Mouse (Mus musculus) hindbrain, embryonic 14.5 days (tissue): ENCODE measurements around the gene Shank2. TPM values are rescaled to one million over a fixed set of nuclear protein-coding genes. Genes with fewer than 3 reads are reported as not detected.
A peak's percentile ranks its signal among the peaks of the same experiment; 100 is the strongest.

Experiments
- ATAC-seq: fragments of 200-750 bp; cut with Nextera tagmentation; 2 replicates; pipeline ENCODE4 v1.8.0; 2017; ENCODE audit warnings: moderate number of reproducible peaks, mild to moderate bottlenecking, moderate TSS enrichment, moderate library complexity; ENCODE audit not compliant: low FRiP score
- DNase-seq: peaks from one replicate; pipeline ENCODE4 v3.0.0-alpha.2; 2015; ENCODE audit warnings: low spot score
- H3K27ac ChIP-seq: fragments of 300-500 bp; sonication (generic); 2 replicates; pipeline ENCODE4 v1.5.1; 2014; ENCODE audit warnings: mild to moderate bottlenecking, moderate library complexity
- H3K27me3 ChIP-seq: fragments of 300-500 bp; sonication (generic); 2 replicates; pipeline ENCODE4 v1.6.1; 2014; ENCODE audit warnings: mild to moderate bottlenecking, low read length, mixed read lengths; ENCODE audit not compliant: control insufficient read depth, insufficient read depth
- H3K36me3 ChIP-seq: fragments of 300-500 bp; sonication (generic); replicated peaks from 2 replicates; pipeline ENCODE4 v1.6.1; 2014; ENCODE audit not compliant: control insufficient read depth, insufficient read depth
- H3K4me1 ChIP-seq: fragments of 300-500 bp; sonication (generic); replicated peaks from 2 replicates; pipeline ENCODE4 v1.6.1; 2014; ENCODE audit warnings: antibody characterized with exemption, low read length, mixed read lengths; ENCODE audit not compliant: control insufficient read depth, insufficient read depth
- H3K4me2 ChIP-seq: fragments of 300-500 bp; sonication (generic); replicated peaks from 2 replicates; pipeline ENCODE4 v1.6.1; 2014; ENCODE audit warnings: mild to moderate bottlenecking, moderate library complexity
- H3K4me3 ChIP-seq: fragments of 300-500 bp; sonication (generic); replicated peaks from 2 replicates; pipeline ENCODE4 v1.5.1; 2014; ENCODE audit warnings: mild to moderate bottlenecking, low read length
- H3K9ac ChIP-seq: fragments of 300-500 bp; sonication (generic); 2 replicates; pipeline ENCODE4 v1.6.1; 2014
- H3K9me3 ChIP-seq: fragments of 300-500 bp; sonication (generic); 2 replicates; pipeline ENCODE4 v1.6.1; 2016; ENCODE audit warnings: low read length; ENCODE audit not compliant: control insufficient read depth
- WGBS: fragments of 180-500 bp; shearing (Covaris S2); extraction: QIAGEN DNeasy Blood & Tissue Kit; methylation state at CpG from one replicate; pipeline ENCODE4 v1.1.7; 2014; 5-methylcytosine and 5-hydroxymethylcytosine counted together
- polyA plus RNA-seq: library from polyadenylated mRNA; unstranded; fragments of >200 nt; fragmentation: Nextera tagmentation; extraction: Ambion mirVana; gene quantifications from 2 replicates; pipeline ENCODE4 v1.2.1, GENCODE M21; 2014

The Shank2 gene
- polyA plus RNA-seq, 1 experiment from 2014 or later, result 11.3 TPM

DNA sequence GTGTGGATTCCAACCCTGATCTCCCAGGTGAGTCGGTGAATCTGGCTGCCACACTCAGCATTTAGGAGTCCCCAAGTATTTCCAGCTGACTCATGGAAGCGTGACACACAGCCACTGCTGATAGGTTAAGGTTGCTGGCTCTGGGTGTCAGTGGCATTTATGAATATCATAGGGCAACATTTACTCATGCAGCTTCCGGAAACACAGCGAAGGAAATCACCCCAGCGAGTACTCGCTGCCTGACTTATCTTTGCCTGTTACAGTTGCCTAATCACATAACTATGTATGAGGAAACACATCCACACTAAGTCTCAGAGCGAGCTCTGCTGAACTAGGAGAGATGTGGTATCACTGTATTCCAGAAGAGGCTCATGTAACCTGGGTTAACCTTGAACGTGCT, 231.8 kb downstream of the Shank2 start:
- H3K9ac ChIP-seq, result no peak overlapping the region
- no peak overlapping the region for H3K27ac ChIP-seq
- 82% methylated on average over 8 of the region's 8 CpGs for WGBS
- ATAC-seq, result no peak
- no peak for DNase-seq
- H3K4me3 ChIP-seq, result no peak overlapping the region
- no peaks in the 10 kb centered on the region for H3K36me3 ChIP-seq
- no peaks in the 10 kb centered on the region for H3K9me3 ChIP-seq
- H3K4me2 ChIP-seq, result no peak overlapping the region
- H3K27me3 ChIP-seq, result no peaks in the 10 kb centered on the region
- peaks cover 19% of the 10 kb centered on the region for H3K4me1 ChIP-seq

DNA sequence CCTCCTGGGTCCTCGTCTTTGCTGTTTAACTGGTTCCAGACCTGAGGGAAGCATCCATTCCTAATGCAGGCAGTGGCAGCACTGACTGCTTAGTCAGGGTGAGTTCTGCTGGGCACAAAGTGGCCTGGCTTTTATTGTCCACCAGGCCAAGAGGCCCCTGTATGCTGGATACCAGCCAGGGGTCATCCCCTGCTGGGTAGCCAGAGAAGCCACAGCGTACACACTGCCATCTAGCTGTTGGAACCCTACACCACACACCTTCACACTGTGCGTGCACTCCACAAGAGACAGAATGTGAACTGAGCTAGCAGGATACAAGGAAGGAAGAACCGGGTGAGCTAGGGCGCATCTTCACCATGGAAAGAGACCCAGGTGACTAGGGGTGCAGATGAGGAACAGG, 233.1 kb downstream of the Shank2 start:
- 57% methylated on average over 5 of the region's 5 CpGs for WGBS
- Histone ChIP-seq H3K4me1 (peaks cover 32% of the 10 kb centered on the region), H3K4me3 (no peak overlapping the region), H3K9me3 (no peaks in the 10 kb centered on the region), H3K4me2 (no peak overlapping the region), H3K9ac (no peak overlapping the region), H3K36me3 (no peaks in the 10 kb centered on the region), H3K27ac (no peak overlapping the region), H3K27me3 (no peaks in the 10 kb centered on the region)
- DNase-seq (no peak), ATAC-seq (no peak)

DNA sequence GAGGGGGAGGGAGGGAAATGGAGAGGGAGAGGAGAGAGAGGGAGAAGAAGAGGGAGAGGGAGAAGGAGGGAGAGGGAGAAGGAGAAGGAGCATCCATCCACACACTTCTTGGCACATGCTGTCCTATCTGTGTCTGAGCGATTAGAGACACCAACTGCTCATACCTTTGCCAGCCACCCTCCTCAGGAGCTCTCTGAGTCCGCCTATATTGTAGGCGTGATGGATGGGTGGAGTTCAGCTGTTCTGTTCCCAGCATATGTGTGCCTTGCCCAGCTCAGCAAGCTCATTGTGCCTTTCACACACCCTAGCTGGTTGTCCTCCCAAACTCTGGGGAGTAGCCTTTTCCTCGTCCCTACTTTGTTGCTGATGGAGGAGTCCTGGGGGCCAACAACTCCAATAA, 233.8 kb downstream of the Shank2 start:
- no peak overlapping the region for H3K27ac ChIP-seq
- ATAC-seq (no peak), DNase-seq (no peak)
- H3K4me1 ChIP-seq, result peaks cover 40% of the 10 kb centered on the region
- no peaks in the 10 kb centered on the region for H3K36me3 ChIP-seq
- H3K27me3 ChIP-seq, result no peaks in the 10 kb centered on the region
- no peak overlapping the region for H3K4me2 ChIP-seq
- H3K9ac ChIP-seq, result no peak overlapping the region
- no peak overlapping the region for H3K4me3 ChIP-seq
- WGBS, result 72% methylated on average over 4 of the region's 4 CpGs
- H3K9me3 ChIP-seq, result no peaks in the 10 kb centered on the region

DNA sequence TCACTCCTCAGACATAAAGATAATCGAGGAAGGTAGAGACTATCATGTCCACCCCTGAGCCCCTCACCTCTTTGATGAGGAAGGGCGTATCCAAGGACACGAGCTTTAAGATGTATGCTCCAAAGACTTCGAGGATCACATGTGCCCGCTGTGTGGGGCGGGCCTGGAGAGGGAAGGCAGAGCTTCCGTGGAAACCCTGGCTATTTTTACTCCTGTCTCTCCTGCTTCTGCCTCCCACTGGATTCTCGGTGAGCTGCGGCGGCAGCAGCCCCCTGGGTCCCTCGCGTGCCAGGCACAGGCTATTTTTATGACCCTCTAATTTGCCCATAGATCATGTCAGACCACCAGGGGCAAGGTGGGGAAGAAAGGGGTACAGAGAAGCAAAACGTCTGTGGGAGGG, 235.1 kb downstream of the Shank2 start:
- WGBS, result 59% methylated on average over 13 of the region's 13 CpGs
- H3K4me1 ChIP-seq, result peaks cover 43% of the 10 kb centered on the region
- ATAC-seq, result no peak

DNA sequence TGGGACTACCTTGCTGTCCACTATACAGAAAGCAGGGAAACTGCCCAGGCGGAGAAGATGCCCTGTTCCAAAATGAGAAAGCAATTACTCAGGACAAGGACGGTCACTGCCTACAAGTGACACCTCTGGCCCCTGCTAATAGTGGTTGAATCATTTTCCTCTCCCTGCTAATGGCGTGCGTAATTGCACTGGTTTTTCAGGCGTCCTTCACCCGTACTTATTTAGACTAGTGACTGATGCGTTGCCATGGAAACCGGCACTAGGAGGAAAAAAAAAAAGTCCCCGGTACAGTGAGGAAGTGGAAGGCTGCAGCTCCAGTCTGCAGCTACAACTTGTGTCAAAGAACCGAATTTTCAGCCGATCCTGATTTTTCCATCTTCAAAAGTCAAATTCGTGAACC, 236.7 kb downstream of the Shank2 start:
- DNase-seq, result peak; percentile 81
- peak overlapping the region; percentile 26 for H3K4me3 ChIP-seq
- H3K4me2 ChIP-seq, result peak overlapping the region; percentile 54
- peak overlapping the region; percentile 64; the same call in 1 of the 2 replicates for H3K9ac ChIP-seq
- H3K27me3 ChIP-seq, result no peaks in the 10 kb centered on the region
- WGBS, result 24% methylated on average over 12 of the region's 12 CpGs
- peaks cover 36% of the 10 kb centered on the region for H3K4me1 ChIP-seq
- ATAC-seq, result peak; percentile 13; the same call in 1 of the 2 replicates
- no peaks in the 10 kb centered on the region for H3K9me3 ChIP-seq
- no peaks in the 10 kb centered on the region for H3K36me3 ChIP-seq
- H3K27ac ChIP-seq, result peak overlapping the region; percentile 78

More for the DNA sequence above, 235.1 kb downstream of the Shank2 start:
- H3K27me3 ChIP-seq, result no peaks in the 10 kb centered on the region
- no peak for DNase-seq
- no peak overlapping the region for H3K4me2 ChIP-seq
- no peak overlapping the region for H3K9ac ChIP-seq
- no peak overlapping the region for H3K4me3 ChIP-seq
- H3K27ac ChIP-seq, result no peak overlapping the region
- H3K36me3 ChIP-seq, result no peaks in the 10 kb centered on the region
- H3K9me3 ChIP-seq, result no peaks in the 10 kb centered on the region

DNA sequence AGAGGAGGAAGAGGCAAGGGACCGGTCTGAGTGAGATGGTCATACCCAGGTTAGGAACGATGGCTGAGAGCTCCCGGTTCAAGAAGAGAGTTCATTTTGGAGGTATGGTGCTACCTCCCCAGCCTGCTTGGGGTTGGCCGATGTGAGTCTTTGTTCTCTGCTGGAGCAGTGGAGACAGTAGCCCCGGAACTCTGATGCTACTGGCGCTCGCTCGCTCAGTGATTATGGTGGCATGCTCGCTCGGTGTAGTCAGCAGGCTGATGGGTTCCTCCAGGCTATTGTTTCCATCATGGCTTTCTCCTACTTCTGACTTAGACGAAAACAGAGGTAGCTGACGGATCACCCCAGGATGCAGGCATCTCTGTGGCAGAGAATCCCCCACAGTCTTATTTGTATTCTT, 237.3 kb downstream of the Shank2 start:
- WGBS, result 38% methylated on average over 12 of the region's 12 CpGs
- ATAC-seq (0 out of 2 replicates have a peak, but pooled peaks have one; percentile 19), DNase-seq (peak; percentile 39)
- Histone ChIP-seq H3K4me3 (peak overlapping the region; percentile 26), H3K27ac (peak overlapping the region; percentile 78), H3K4me2 (peak overlapping the region; percentile 54), H3K4me1 (peaks cover 36% of the 10 kb centered on the region), H3K9me3 (no peaks in the 10 kb centered on the region), H3K9ac (peak overlapping the region; percentile 64), H3K36me3 (no peaks in the 10 kb centered on the region), H3K27me3 (no peaks in the 10 kb centered on the region)

DNA sequence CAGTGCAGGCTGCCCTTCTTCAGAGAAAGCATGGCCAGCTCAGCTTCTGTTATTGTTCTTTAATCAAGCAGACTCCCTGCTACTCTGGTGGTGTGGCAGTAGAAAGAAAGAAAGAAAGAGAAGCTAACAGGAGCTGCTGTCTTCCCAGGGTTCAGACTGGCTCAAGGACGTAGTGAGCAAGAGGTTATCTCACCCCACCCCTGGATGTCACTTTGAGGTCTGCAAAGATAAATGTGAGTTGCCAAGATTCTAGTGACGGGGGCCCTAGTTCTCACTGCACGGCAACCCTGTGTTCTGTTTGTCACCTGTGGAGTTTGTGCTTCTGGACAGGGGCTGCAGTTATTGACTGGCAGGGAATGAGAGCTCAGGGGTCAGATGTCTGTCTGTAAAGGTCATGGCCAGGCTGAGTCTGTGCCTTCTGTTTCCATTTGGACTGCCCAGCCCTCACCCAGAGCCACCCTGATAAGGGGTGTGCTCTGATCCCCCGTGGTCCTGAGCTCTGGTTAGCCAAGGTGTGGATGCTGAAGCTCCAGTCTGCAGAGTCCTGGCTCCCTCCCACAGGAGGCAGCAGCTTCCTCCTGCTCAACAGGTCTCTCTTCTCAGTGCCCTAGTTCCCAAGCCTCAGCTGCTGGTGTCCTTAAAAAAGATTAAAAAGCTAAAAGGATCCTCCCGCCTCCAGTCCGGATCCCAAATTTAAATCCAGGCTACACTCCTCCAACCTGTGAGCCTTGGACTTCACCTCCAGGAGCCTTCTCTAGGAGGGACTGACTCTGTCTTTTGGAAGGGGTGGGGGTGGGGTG, 238.0 kb downstream of the Shank2 start:
- Histone ChIP-seq H3K27me3 (no peaks in the 10 kb centered on the region), H3K4me3 (peak overlapping the region; percentile 26), H3K4me2 (peak overlapping the region; percentile 54), H3K9me3 (no peaks in the 10 kb centered on the region), H3K9ac (peak overlapping the region; percentile 64), H3K4me1 (peaks cover 36% of the 10 kb centered on the region), H3K27ac (peak overlapping the region; percentile 78), H3K36me3 (no peaks in the 10 kb centered on the region)
- WGBS, result 28% methylated on average over 6 of the region's 6 CpGs
- ATAC-seq (no peak), DNase-seq (no peak)

DNA sequence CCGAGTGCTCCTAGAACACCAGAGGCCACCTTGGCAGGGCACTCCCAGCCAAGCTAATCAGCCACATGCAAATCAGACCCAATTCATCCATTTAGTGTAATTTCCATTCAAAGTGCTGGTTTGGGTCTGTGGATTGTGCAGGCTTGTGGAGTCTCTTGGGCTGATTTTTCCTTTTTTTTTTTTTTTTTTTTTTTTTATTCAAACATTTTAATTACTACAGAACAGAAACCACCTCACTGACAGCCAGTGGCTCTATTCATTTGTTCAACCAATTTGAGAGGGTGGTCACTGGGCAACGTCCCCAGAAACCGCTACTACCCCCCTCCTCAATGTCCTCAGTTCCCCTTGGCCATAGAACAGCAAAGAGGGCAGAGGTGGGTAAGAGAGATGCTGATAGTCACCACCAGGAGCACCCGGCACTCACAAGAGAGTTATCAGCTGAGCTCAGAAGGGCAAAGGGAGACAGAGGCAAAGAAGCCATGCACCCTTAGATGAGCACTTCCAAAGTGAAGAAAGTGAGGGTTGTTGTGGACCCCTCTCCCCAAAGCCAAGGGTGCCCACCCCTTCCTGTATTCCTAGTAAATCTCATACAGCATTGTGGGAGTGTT, 239.1 kb downstream of the Shank2 start:
- no peak for DNase-seq
- Histone ChIP-seq H3K9me3 (no peaks in the 10 kb centered on the region), H3K4me2 (peak overlapping the region; percentile 54), H3K9ac (no peak overlapping the region), H3K36me3 (no peaks in the 10 kb centered on the region), H3K27ac (no peak overlapping the region), H3K4me3 (no peak overlapping the region), H3K4me1 (peaks cover 36% of the 10 kb centered on the region), H3K27me3 (no peaks in the 10 kb centered on the region)
- ATAC-seq, result no peak
- 69% methylated on average over 4 of the region's 4 CpGs for WGBS

DNA sequence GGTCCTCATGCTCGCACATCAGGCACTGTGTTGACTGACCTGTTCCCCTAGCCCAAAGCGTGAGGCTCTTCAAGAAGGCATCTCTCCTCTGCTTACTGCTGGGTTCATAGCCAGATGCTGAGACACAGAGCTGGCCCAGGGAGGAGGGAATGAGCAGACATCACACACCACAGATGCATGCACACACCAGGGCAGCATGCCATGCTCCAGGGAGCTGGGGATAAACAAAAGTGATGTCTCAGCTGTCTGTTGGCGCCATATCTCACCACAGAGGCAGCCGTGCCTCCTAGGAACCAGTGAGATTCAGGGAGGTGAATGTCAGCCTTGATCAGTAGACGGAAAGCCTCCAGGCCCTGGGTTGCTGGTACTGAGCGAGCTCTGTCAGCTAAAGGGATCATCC, 242.5 kb downstream of the Shank2 start:
- Histone ChIP-seq H3K4me2 (no peak overlapping the region), H3K27ac (no peak overlapping the region), H3K36me3 (no peaks in the 10 kb centered on the region), H3K4me1 (peaks cover 21% of the 10 kb centered on the region), H3K9me3 (no peaks in the 10 kb centered on the region), H3K9ac (no peak overlapping the region), H3K27me3 (no peaks in the 10 kb centered on the region), H3K4me3 (no peak overlapping the region)
- 75% methylated on average over 6 of the region's 6 CpGs for WGBS
- no peak for ATAC-seq
- no peak for DNase-seq
